Mouse (Mus musculus) kidney, embryonic 15.5 days (tissue): ENCODE data around the gene Prss36. TPM values are rescaled to one million over a fixed set of nuclear protein-coding genes. Genes with fewer than 3 reads are reported as not detected.
A peak's percentile ranks its signal among the peaks of the same experiment; 100 is the strongest.
"Not testable (repeated sequence)": the region's sequence is repeated elsewhere in the genome, so short reads cannot be mapped to it uniquely, and the experiment has no call there.

Source experiments
- ATAC-seq: fragments of 200-750 bp; cut with Nextera tagmentation; replicated peaks from 2 replicates; pipeline ENCODE4 v1.8.0; 2017; ENCODE audit warnings: moderate TSS enrichment; ENCODE audit not compliant: low FRiP score
- H3K27ac ChIP-seq: fragments of 300-500 bp; sonication (generic); 2 replicates; pipeline ENCODE4 v1.5.1; 2015; ENCODE audit warnings: mild to moderate bottlenecking, inconsistent platforms
- H3K27me3 ChIP-seq: fragments of 300-500 bp; sonication (generic); 2 replicates; pipeline ENCODE4 v1.6.1; 2015; ENCODE audit warnings: inconsistent platforms
- H3K36me3 ChIP-seq: fragments of 300-500 bp; sonication (generic); 2 replicates; pipeline ENCODE4 v1.6.1; 2015; ENCODE audit warnings: inconsistent platforms
- H3K4me1 ChIP-seq: fragments of 300-500 bp; sonication (generic); 2 replicates; pipeline ENCODE4 v1.6.1; 2015; ENCODE audit warnings: inconsistent platforms
- H3K4me2 ChIP-seq: fragments of 300-500 bp; sonication (generic); 2 replicates; pipeline ENCODE4 v1.6.1; 2015; ENCODE audit warnings: moderate library complexity, mild to moderate bottlenecking, inconsistent platforms
- H3K4me3 ChIP-seq: fragments of 300-500 bp; sonication (generic); replicated peaks from 2 replicates; pipeline ENCODE4 v1.5.1; 2015; ENCODE audit warnings: mild to moderate bottlenecking, inconsistent platforms
- H3K9ac ChIP-seq: fragments of 300-500 bp; sonication (generic); 2 replicates; pipeline ENCODE4 v1.6.1; 2015; ENCODE audit warnings: mild to moderate bottlenecking, inconsistent platforms
- H3K9me3 ChIP-seq: fragments of 300-500 bp; sonication (generic); replicated peaks from 2 replicates; pipeline ENCODE4 v1.6.1; 2016; ENCODE audit warnings: inconsistent platforms
- WGBS: fragments of 180-500 bp; shearing (Covaris S2); methylation state at CpG from one replicate; pipeline ENCODE4 v1.1.7; 2015; ENCODE audit warnings: mixed read lengths; 5-methylcytosine and 5-hydroxymethylcytosine counted together
- polyA plus RNA-seq: library from polyadenylated mRNA; unstranded; fragments of >200 nt; fragmentation: Nextera tagmentation; extraction: Ambion mirVana; gene quantifications from 2 replicates; pipeline ENCODE4 v1.2.1, GENCODE M21; 2015

The Prss36 gene
- polyA plus RNA-seq, 1 experiment from 2014 or later: 11.5 TPM

GRCm38 (mm10) chr7:127898179-127898956, 48.2 kb downstream of the Prss36 start:
- Histone ChIP-seq H3K9me3 (no peaks in the 10 kb centered on the region), H3K36me3 (peaks cover 5% of the 10 kb centered on the region; the same call in 1 of the 2 replicates), H3K9ac (no peak overlapping the region), H3K27ac (no peak overlapping the region), H3K4me2 (no peak overlapping the region), H3K4me3 (no peak overlapping the region), H3K27me3 (0 out of 2 replicates have a peak, but pooled peaks cover 4% of the 10 kb centered on the region), H3K4me1 (peaks cover 10% of the 10 kb centered on the region)
- ATAC-seq: no peak
- 37% methylated on average over 10 of the region's 10 CpGs for WGBS

DNA sequence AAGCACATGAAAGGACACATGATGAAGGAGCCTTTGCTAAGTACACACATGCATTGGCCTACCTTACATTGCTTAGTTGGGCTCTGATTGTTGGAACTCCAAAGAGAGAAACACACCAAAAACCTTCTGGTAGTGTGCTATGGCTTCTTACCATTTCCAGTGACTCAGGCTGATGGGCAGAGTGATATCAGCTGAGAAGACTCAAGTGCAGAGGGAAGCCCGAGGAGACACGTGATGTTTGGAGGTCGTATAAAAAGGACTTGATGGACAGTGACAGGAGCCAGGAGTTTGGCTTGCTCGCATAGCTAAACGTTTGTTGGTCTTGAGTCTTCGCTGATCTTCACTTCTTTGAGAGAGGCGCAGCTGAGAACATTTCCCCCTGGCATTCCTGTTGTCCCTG, 49.0 kb downstream of the Prss36 start:
- 87% methylated on average over 7 of the region's 7 CpGs for WGBS
- H3K4me1 ChIP-seq: peaks cover 10% of the 10 kb centered on the region
- H3K9me3 ChIP-seq: no peaks in the 10 kb centered on the region
- 0 out of 2 replicates have a peak, but pooled peaks cover 4% of the 10 kb centered on the region for H3K27me3 ChIP-seq
- H3K27ac ChIP-seq: no peak overlapping the region
- no peak for ATAC-seq
- H3K36me3 ChIP-seq: peaks cover 11% of the 10 kb centered on the region
- no peak overlapping the region for H3K4me2 ChIP-seq
- H3K4me3 ChIP-seq: no peak overlapping the region
- H3K9ac ChIP-seq: no peak overlapping the region

GRCm38 (mm10) chr7:127896384-127896783, 50.1 kb downstream of the Prss36 start:
- peaks cover 10% of the 10 kb centered on the region for H3K4me1 ChIP-seq
- 0 out of 2 replicates have a peak, but pooled peaks cover 4% of the 10 kb centered on the region for H3K27me3 ChIP-seq
- WGBS: 65% methylated on average over 13 of the region's 13 CpGs
- H3K9me3 ChIP-seq: no peaks in the 10 kb centered on the region
- H3K4me3 ChIP-seq: no peak overlapping the region
- no peak overlapping the region for H3K27ac ChIP-seq
- ATAC-seq: no peak
- H3K9ac ChIP-seq: no peak overlapping the region
- peaks cover 23% of the 10 kb centered on the region for H3K36me3 ChIP-seq
- no peak overlapping the region for H3K4me2 ChIP-seq

GRCm38 (mm10) chr7:127895891-127896290, 50.6 kb downstream of the Prss36 start:
- H3K27ac ChIP-seq, H3K9ac ChIP-seq, H3K27me3 ChIP-seq, H3K9me3 ChIP-seq, ATAC-seq: not testable (repeated sequence)
- Histone ChIP-seq H3K4me3 (peak overlapping the region; percentile 69), H3K4me1 (peaks cover 10% of the 10 kb centered on the region), H3K36me3 (peaks cover 23% of the 10 kb centered on the region), H3K4me2 (peak overlapping the region; percentile 72)
- 68% methylated on average over 7 of the region's 7 CpGs for WGBS

DNA sequence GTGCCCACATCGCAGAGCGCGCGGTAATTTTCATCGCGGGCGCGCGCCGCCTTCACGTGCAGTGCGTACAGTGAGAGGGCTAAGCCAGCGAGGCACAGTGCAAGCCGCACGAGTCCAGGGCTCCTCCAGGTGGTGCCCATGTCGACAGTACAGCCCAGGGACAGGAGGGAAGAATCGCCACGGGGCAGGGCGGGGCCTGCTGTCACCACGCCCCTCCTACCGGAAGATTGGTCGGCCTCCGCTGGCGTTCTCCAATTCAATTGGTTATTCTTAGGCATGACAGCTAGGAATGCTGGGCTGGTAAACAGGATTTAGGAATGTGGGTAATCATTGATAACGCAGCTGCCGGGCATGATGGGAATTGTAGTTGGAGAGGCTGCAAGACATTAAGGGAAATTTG, 51.1 kb downstream of the Prss36 start, which contains the start of the genes Gm21974 and Vkorc1:
Gene Gm21974 (minus strand): TSS at position 13 of the 400 bp plus-strand sequence.
Gene Vkorc1 (minus strand): TSS at position 176 of the 400 bp plus-strand sequence.
- Histone ChIP-seq H3K9ac (peak within 1 kb of the TSS; percentile 59), H3K4me1 (peaks cover 10% of the 10 kb centered on the region), H3K9me3 (no peaks in the 10 kb centered on the region), H3K27me3 (0 out of 2 replicates have a peak, but pooled peaks cover 4% of the 10 kb centered on the region), H3K4me2 (peak within 1 kb of the TSS; percentile 72), H3K4me3 (peak within 1 kb of the TSS; percentile 69), H3K27ac (peak within 1 kb of the TSS; percentile 84), H3K36me3 (peaks cover 23% of the 10 kb centered on the region)
- under 1% methylated on average over 26 of the region's 26 CpGs for WGBS
- ATAC-seq: peak; percentile 98

GRCm38 (mm10) chr7:127894480-127894879, 52.0 kb downstream of the Prss36 start:
- WGBS: 62% methylated on average over 5 of the region's 5 CpGs
- H3K4me1 ChIP-seq: peaks cover 10% of the 10 kb centered on the region
- H3K9me3 ChIP-seq: no peaks in the 10 kb centered on the region
- peak overlapping the region; percentile 69 for H3K4me3 ChIP-seq
- H3K27ac ChIP-seq: peak overlapping the region; percentile 84; the same call in 1 of the 2 replicates
- peaks cover 24% of the 10 kb centered on the region for H3K36me3 ChIP-seq
- peak overlapping the region; percentile 72 for H3K4me2 ChIP-seq
- H3K27me3 ChIP-seq: 0 out of 2 replicates have a peak, but pooled peaks cover 3% of the 10 kb centered on the region
- ATAC-seq: no peak
- peak overlapping the region; percentile 59 for H3K9ac ChIP-seq

DNA sequence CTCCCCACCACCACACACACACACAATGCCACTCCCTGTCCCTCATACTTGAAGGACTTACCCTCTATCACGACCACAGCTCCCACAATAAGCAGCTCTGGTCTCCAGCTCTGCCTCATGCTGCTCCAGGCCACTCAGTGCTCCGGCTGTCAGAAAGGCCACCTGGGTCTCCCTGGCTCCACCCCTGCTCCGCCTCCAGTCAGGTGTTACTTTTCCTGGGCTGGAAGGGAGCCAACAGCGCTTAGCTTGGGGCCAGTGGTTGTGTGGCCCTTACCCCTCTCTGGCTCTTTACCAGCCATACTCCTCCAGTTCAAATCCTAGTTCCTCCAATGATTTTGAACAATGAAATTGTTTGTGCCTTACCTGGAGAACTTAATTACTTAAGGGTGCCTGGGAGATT, 55.7 kb downstream of the Prss36 start, which contains the start of gene Prss53:
Gene Prss53 (minus strand): TSS at position 173 of the 400 bp plus-strand sequence.
- WGBS: 32% methylated on average over 4 of the region's 4 CpGs

DNA sequence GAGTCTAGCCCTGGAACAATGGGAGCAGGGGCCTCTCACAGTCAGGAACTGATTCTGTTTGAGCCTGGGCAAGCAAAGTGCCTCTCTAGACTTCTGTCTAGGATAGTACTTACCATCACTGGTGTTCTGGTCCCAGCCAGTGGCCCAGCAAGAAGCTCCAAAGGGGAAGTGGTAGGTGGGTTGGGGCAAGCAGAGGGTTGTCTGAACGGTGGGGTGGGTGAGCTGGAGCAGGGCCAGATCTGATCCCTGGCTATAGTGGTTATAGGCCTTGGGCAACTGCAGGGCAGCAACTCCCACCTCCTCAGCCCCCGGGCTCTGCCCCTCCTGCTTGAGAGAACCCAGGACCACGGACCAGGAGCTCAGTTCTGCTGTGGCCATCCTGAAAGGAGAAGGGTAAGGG, 57.7 kb downstream of the Prss36 start:
- Histone ChIP-seq H3K9me3 (no peaks in the 10 kb centered on the region), H3K36me3 (peaks cover 81% of the 10 kb centered on the region), H3K4me3 (no peak overlapping the region), H3K4me1 (peaks cover 10% of the 10 kb centered on the region), H3K4me2 (no peak overlapping the region), H3K27ac (no peak overlapping the region), H3K9ac (no peak overlapping the region), H3K27me3 (no peaks in the 10 kb centered on the region)
- 54% methylated on average over 3 of the region's 3 CpGs for WGBS
- ATAC-seq: no peak

More for the DNA sequence above, 55.7 kb downstream of the Prss36 start, which contains the start of gene Prss53:
- Histone ChIP-seq H3K36me3 (peaks cover 61% of the 10 kb centered on the region), H3K4me2 (no peak within 1 kb of the TSS), H3K4me1 (peaks cover 10% of the 10 kb centered on the region), H3K4me3 (no peak within 1 kb of the TSS), H3K9ac (0 out of 2 replicates have a peak within 1 kb of the TSS, but pooled peaks have one; percentile 29), H3K27ac (no peak within 1 kb of the TSS), H3K27me3 (no peaks in the 10 kb centered on the region), H3K9me3 (no peaks in the 10 kb centered on the region)
- ATAC-seq: no peak

DNA sequence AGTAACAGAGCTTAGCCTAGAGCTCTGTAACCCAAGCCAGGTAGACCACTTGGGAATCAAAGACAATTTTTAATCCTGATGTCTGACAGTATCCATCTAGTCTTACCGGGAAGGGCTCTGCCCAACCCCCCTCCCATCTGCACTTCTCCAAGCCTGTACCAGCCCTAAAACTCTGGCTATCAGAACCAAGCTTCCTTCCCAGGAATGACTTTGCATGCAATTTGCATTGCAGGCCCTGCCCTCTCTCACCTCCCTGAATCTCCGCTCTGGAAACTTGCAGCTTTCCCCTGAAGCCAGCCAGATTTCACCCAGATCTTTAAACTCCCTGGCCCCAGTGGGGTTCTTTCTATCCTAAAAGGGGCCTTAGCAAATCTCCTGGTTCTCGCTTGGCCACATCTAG, 58.7 kb downstream of the Prss36 start:
- no peak overlapping the region for H3K4me3 ChIP-seq
- H3K4me1 ChIP-seq: peaks cover 18% of the 10 kb centered on the region
- WGBS: 80% methylated on average over 3 of the region's 3 CpGs
- no peak for ATAC-seq
- H3K9ac ChIP-seq: no peak overlapping the region
- H3K9me3 ChIP-seq: no peaks in the 10 kb centered on the region
- H3K27ac ChIP-seq: no peak overlapping the region
- no peak overlapping the region for H3K4me2 ChIP-seq
- H3K36me3 ChIP-seq: peaks cover 82% of the 10 kb centered on the region
- H3K27me3 ChIP-seq: no peaks in the 10 kb centered on the region

DNA sequence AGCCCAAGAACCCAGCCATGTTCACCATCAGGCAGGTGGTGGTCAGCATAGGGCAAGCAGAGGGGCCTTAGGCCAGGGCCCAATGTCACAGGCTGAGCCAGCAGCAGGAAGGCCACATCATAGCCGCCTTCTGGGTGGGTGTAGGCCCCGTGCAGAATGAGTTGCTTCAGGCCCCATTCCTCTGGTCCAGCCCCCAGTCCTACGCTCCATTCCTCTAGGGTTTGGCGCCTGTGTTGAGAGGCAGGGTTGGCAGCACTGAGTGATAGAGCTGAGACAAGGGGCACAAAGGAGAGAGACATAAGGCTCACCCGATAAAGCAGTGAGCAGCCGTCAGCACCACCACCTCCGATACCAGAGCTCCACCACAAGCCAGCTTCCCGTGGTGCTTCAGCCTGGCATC, 59.3 kb downstream of the Prss36 start:
- H3K27ac ChIP-seq: no peak overlapping the region
- H3K4me3 ChIP-seq: no peak overlapping the region
- H3K27me3 ChIP-seq: no peaks in the 10 kb centered on the region
- no peak overlapping the region for H3K4me2 ChIP-seq
- WGBS: 86% methylated on average over 8 of the region's 8 CpGs
- H3K9ac ChIP-seq: no peak overlapping the region
- H3K36me3 ChIP-seq: peaks cover 82% of the 10 kb centered on the region
- H3K4me1 ChIP-seq: peaks cover 20% of the 10 kb centered on the region
- no peak for ATAC-seq
- no peaks in the 10 kb centered on the region for H3K9me3 ChIP-seq

DNA sequence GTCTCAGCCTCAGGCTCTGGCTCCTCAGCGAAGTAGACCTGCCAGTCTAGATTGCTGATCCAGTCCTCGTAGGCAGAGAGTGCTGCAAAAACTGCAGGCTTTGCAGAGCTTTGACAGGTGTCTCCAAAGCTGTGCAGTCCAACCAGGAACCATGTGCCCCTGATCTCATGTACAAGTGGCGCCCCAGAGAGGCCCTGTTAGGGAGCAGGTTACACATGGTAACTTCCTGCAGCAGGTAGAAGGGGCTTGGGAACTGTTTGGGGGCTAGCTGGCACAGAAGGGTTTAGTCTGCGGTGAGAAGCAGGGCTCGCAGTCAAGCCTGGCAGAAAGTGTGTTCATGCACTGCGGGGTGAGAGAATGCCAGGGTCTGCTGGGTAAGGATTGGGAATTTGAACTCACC, 60.0 kb downstream of the Prss36 start:
- Histone ChIP-seq H3K27ac (no peak overlapping the region), H3K9ac (no peak overlapping the region), H3K4me3 (no peak overlapping the region), H3K4me2 (no peak overlapping the region), H3K27me3 (no peaks in the 10 kb centered on the region), H3K9me3 (no peaks in the 10 kb centered on the region), H3K36me3 (peaks cover 82% of the 10 kb centered on the region), H3K4me1 (peaks cover 20% of the 10 kb centered on the region)
- WGBS: 84% methylated on average over 6 of the region's 6 CpGs
- no peak for ATAC-seq

GRCm38 (mm10) chr7:127885951-127886350, 60.6 kb downstream of the Prss36 start:
- H3K36me3 ChIP-seq: peaks cover 87% of the 10 kb centered on the region
- WGBS: 56% methylated on average over 6 of the region's 6 CpGs
- no peaks in the 10 kb centered on the region for H3K27me3 ChIP-seq
- no peak for ATAC-seq
- peaks cover 20% of the 10 kb centered on the region for H3K4me1 ChIP-seq
- no peak overlapping the region for H3K4me3 ChIP-seq
- H3K4me2 ChIP-seq: no peak overlapping the region
- H3K27ac ChIP-seq: no peak overlapping the region
- no peak overlapping the region for H3K9ac ChIP-seq
- H3K9me3 ChIP-seq: no peaks in the 10 kb centered on the region
